8 mouse cellular contexts compared by ENCODE assay signal in genomic region chr8:4259125-4259804, GRCm38 (mm10). TPM values are rescaled to one million over a fixed set of nuclear protein-coding genes. Genes with fewer than 3 reads are reported as not detected.
A peak's percentile ranks its signal among the peaks of the same experiment; 100 is the strongest.
DNase-seq lines count a peak whose midpoint lies in the region; ATAC-seq lines count a peak whose summit lies in the region.

Gene Ctxn1 (minus strand): TSS chr8:4259274.

- peak within 1 kb of the TSS; percentile 88 for H3K9ac ChIP-seq in intestine, embryonic 14.5 days (ENCODE audit: low read length)

- H3K27me3 ChIP-seq in intestine, embryonic 14.5 days (replicated peaks; ENCODE audit: control insufficient read depth, insufficient read depth, low read length), result no peaks in the 10 kb centered on the region
- no peaks in the 10 kb centered on the region for H3K27me3 ChIP-seq in midbrain, embryonic 10.5 days (ENCODE audit: low read depth, poor library complexity, severe bottlenecking)

- peak; percentile 90 for ATAC-seq in intestine, embryonic 14.5 days (replicated peaks; ENCODE audit: low FRiP score, low TSS enrichment, low read depth)

- intact Hi-C loops in left cerebral cortex, postnatal 25 days (cut with DNase I), result loop anchor here (5.0 kb wide), 2 partner anchors 42 to 418 kb away; partner anchors contain the start of gene Prr36

- peak within 1 kb of the TSS; percentile 67 for H3K4me2 ChIP-seq in intestine, embryonic 14.5 days (ENCODE audit: low read length)

- H3K4me3 ChIP-seq in intestine, embryonic 14.5 days (ENCODE audit: low read depth, low read length), result peak within 1 kb of the TSS; percentile 89
- peak within 1 kb of the TSS; percentile 91 for H3K4me3 ChIP-seq in midbrain, embryonic 10.5 days

- 8% methylated on average over 28 of the region's 33 CpGs for WGBS in intestine, embryonic 14.5 days
- 7% methylated on average over 33 of the region's 33 CpGs for WGBS in midbrain, embryonic 10.5 days

- H3K27ac ChIP-seq in intestine, embryonic 14.5 days (ENCODE audit: low read depth), result peak within 1 kb of the TSS; percentile 83
- peak within 1 kb of the TSS; percentile 99 for H3K27ac ChIP-seq in midbrain, embryonic 10.5 days (replicated peaks)

- peaks cover 17% of the 10 kb centered on the region for H3K4me1 ChIP-seq in intestine, embryonic 14.5 days (replicated peaks; ENCODE audit: control insufficient read depth, insufficient read depth, low read length)
- peaks cover 32% of the 10 kb centered on the region for H3K4me1 ChIP-seq in midbrain, embryonic 10.5 days

- peaks cover 70% of the 10 kb centered on the region for H3K36me3 ChIP-seq in intestine, embryonic 14.5 days (ENCODE audit: control insufficient read depth, insufficient read depth, low read length)
- peaks cover 87% of the 10 kb centered on the region for H3K36me3 ChIP-seq in midbrain, embryonic 10.5 days

- DNase-seq in adrenal gland, adult 2 months, result peak; percentile 98
- DNase-seq in embryo, embryonic 10.5 days (ENCODE audit: low spot score), result peak; percentile 96
- DNase-seq in gastrocnemius, postnatal 25 days, result peak; percentile 90
- DNase-seq in intestine, embryonic 14.5 days (ENCODE audit: low spot score), result peak; percentile 98
- DNase-seq in left cerebral cortex, postnatal 25 days (ENCODE audit: low spot score in 2 of 2), result peak; percentile 91 to 94
- DNase-seq in midbrain, embryonic 10.5 days (ENCODE audit: low spot score), result peak; percentile 97
- peak; percentile 90 to 93 for DNase-seq in right cerebral cortex, postnatal 36 days (ENCODE audit: low spot score in 2 of 2)
- peak; percentile 94 for DNase-seq in yolk sac, embryonic 10.5 days (ENCODE audit: low spot score)

- H3K9me3 ChIP-seq in intestine, embryonic 14.5 days (ENCODE audit: control insufficient read depth, low read length), result no peaks in the 10 kb centered on the region
- H3K9me3 ChIP-seq in midbrain, embryonic 10.5 days (replicated peaks), result no peaks in the 10 kb centered on the region

RNA-seq across cellular contexts. Expression of gene Ctxn1, which starts in this region (rescaled TPM):
- total RNA-seq in adrenal gland, adult 2 months (2021), result 1 to 10 TPM; 7.7 to 9.1 TPM
- polyA plus RNA-seq in adrenal gland, adult 2 months (2012; rRNA removed), result 18.4 and 21.8 TPM in 2 replicates
- under 1 TPM; 0.61 to 0.96 TPM for total RNA-seq in gastrocnemius, postnatal 25 days (2021)
- polyA plus RNA-seq in intestine, embryonic 14.5 days (2014; fragmentation: Nextera tagmentation; extraction: Ambion mirVana), result 78.8 and 79.2 TPM in 2 replicates
- 100 to 1,000 TPM; 607 to 649 TPM for total RNA-seq in left cerebral cortex, postnatal 25 days (2021)
- 122 and 148 TPM in 2 replicates for polyA plus RNA-seq in midbrain, embryonic 10.5 days (2016; fragmentation: Nextera tagmentation; extraction: Ambion mirVana)

Comparison
In these comparisons a context has a peak if more than half of its experiments do, and no peak if none do; other contexts are left out.
1. Peak in every context shown above with its lines: DNase-seq, ATAC-seq, H3K4me3 ChIP-seq and H3K27ac ChIP-seq.
2. RNA of gene Ctxn1 (total RNA-seq): 607 to 649 TPM in left cerebral cortex, postnatal 25 days; 7.7 to 9.1 TPM in adrenal gland, adult 2 months and 0.61 to 0.96 TPM in gastrocnemius, postnatal 25 days; every median in the first group is over 10 times any median in the second.
3. Peak in DNase-seq in gastrocnemius, postnatal 25 days; RNA of the gene not detected or under 1 TPM.